Mouse (Mus musculus) liver, adult 2 months (tissue): ENCODE data around the gene Inpp5a.

Source experiments
- CTCF ChIP-seq: fragments of 200-500 bp; IDR thresholded peaks from 2 replicates; pipeline ENCODE4 v1.5.1; 2011; ENCODE audit warnings: low read depth, low read length, control low read depth
- POLR2A ChIP-seq: fragments of 200-500 bp; IDR thresholded peaks from 2 replicates; pipeline ENCODE4 v1.6.1; 2011; ENCODE audit warnings: low read length, control low read depth; ENCODE audit not compliant: insufficient read depth; ENCODE audit errors: extremely low read depth

GRCm38 (mm10) chr7:139418371-139418770 is 29.5 kb downstream of the Inpp5a start:
- TF ChIP-seq POLR2A (no peak), CTCF (no peak)
